Mouse (Mus musculus) hindbrain, embryonic 12.5 days (tissue): ENCODE results near the gene Btn1a1. TPM values are rescaled to one million over a fixed set of nuclear protein-coding genes. Genes with fewer than 3 reads are reported as not detected.

ENCODE experiments used
- ATAC-seq: fragments of 200-750 bp; cut with Nextera tagmentation; 2 replicates; pipeline ENCODE4 v1.8.0; 2017; ENCODE audit warnings: moderate TSS enrichment; ENCODE audit not compliant: low FRiP score
- H3K27ac ChIP-seq: fragments of 300-500 bp; sonication (generic); 2 replicates; pipeline ENCODE4 v1.5.1; 2016; ENCODE audit warnings: mild to moderate bottlenecking
- H3K27me3 ChIP-seq: fragments of 300-500 bp; sonication (generic); 2 replicates; pipeline ENCODE4 v1.6.1; 2016; ENCODE audit warnings: mild to moderate bottlenecking
- H3K36me3 ChIP-seq: fragments of 300-500 bp; sonication (generic); 2 replicates; pipeline ENCODE4 v1.6.1; 2016; ENCODE audit warnings: mild to moderate bottlenecking
- H3K4me1 ChIP-seq: fragments of 300-500 bp; sonication (generic); 2 replicates; pipeline ENCODE4 v1.6.1; 2016
- H3K4me2 ChIP-seq: fragments of 300-500 bp; sonication (generic); replicated peaks from 2 replicates; pipeline ENCODE4 v1.6.1; 2016; ENCODE audit warnings: mild to moderate bottlenecking
- H3K4me3 ChIP-seq: fragments of 300-500 bp; sonication (generic); 2 replicates; pipeline ENCODE4 v1.5.1; 2016; ENCODE audit warnings: mild to moderate bottlenecking
- H3K9ac ChIP-seq: fragments of 300-500 bp; sonication (generic); 2 replicates; pipeline ENCODE4 v1.6.1; 2016; ENCODE audit warnings: mild to moderate bottlenecking, moderate library complexity
- H3K9me3 ChIP-seq: fragments of 300-500 bp; sonication (generic); replicated peaks from 2 replicates; pipeline ENCODE4 v1.6.1; 2016; ENCODE audit warnings: mild to moderate bottlenecking
- WGBS: fragments of 180-500 bp; shearing (Covaris S2); methylation state at CpG from one replicate; pipeline ENCODE4 v1.1.7; 2016; 5-methylcytosine and 5-hydroxymethylcytosine counted together
- polyA plus RNA-seq: library from polyadenylated mRNA; unstranded; fragments of >200 nt; fragmentation: Nextera tagmentation; extraction: Ambion mirVana; gene quantifications from 2 replicates; pipeline ENCODE4 v1.2.1, GENCODE M21; 2016

Gene Btn1a1
- polyA plus RNA-seq: 0.12 TPM in 1 of 2 replicates, not detected in the other

DNA sequence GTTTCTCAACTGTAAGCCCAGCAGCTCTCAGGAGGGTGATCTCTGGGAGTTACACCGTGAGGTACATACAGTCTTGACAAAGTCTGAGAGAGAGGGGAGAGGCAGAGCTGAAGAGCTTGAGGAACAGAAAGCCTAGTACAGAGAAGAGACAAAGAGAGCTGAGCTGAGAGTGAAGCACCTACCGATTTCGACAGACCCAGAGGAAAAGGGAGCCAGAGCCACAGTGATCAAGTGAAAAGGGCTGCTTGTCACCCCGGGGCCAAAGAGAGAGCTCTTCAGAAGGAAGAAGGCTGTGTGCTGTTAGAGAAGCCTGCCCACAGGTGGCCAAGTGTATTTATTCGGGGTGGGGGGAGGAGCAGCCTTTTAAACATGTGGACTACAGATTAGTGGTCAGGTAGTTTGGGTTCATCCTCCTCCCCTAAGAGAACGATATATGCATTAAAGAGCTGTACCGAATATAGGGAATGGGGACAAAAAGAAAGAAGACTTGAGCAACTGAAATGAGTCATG lies at the start of gene Btn1a1:
Gene Btn1a1, minus strand, starts transcription at position 302 of the 510 bp plus-strand sequence.
- Histone ChIP-seq H3K9me3 (no peaks in the 10 kb centered on the region), H3K9ac (peak within 1 kb of the TSS; percentile 60; the same call in 1 of the 2 replicates), H3K27me3 (peaks cover 16% of the 10 kb centered on the region), H3K27ac (no peak within 1 kb of the TSS), H3K4me3 (peak within 1 kb of the TSS; percentile 53), H3K4me2 (peak within 1 kb of the TSS; percentile 80), H3K36me3 (no peaks in the 10 kb centered on the region), H3K4me1 (peaks cover 11% of the 10 kb centered on the region)
- no peak for ATAC-seq
- WGBS: 2% methylated on average over 7 of the region's 7 CpGs

GRCm38 (mm10) chr13:23515281-23515680 lies 49.6 kb upstream of the Btn1a1 start:
- no peak overlapping the region for H3K9ac ChIP-seq
- no peaks in the 10 kb centered on the region for H3K9me3 ChIP-seq
- no peak overlapping the region for H3K27ac ChIP-seq
- no peak overlapping the region for H3K4me2 ChIP-seq
- 75% methylated on average over 5 of the region's 5 CpGs for WGBS
- H3K36me3 ChIP-seq: no peaks in the 10 kb centered on the region
- H3K27me3 ChIP-seq: no peaks in the 10 kb centered on the region
- no peak overlapping the region for H3K4me3 ChIP-seq
- H3K4me1 ChIP-seq: peaks cover 3% of the 10 kb centered on the region; the same call in 1 of the 2 replicates
- ATAC-seq: no peak

DNA sequence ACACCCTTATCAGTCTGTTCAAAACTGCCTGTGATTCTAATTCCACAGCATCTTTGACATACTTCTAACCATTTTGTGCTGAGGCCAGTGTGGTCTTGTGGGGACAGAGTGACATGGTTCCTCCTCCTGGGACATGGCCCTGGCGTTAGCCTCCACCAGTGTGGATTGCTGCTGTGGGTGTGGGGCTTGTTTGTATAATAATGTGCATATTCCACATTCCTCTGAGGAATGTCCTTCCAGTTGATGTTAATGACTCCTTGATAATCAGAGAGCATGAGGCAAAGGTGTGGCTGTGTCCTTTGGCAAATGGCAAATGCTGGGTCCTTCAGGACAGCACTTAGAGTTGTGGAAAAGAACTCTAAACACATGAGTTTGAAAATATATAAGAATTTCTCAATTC lies 47.8 kb upstream of the Btn1a1 start:
- Histone ChIP-seq H3K4me3 (no peak overlapping the region), H3K27me3 (no peaks in the 10 kb centered on the region), H3K36me3 (no peaks in the 10 kb centered on the region), H3K27ac (no peak overlapping the region), H3K4me1 (0 out of 2 replicates have a peak, but pooled peaks cover 3% of the 10 kb centered on the region), H3K9me3 (no peaks in the 10 kb centered on the region), H3K9ac (no peak overlapping the region), H3K4me2 (no peak overlapping the region)
- WGBS: 84% methylated on average over 1 of the region's 1 CpGs
- no peak for ATAC-seq

DNA sequence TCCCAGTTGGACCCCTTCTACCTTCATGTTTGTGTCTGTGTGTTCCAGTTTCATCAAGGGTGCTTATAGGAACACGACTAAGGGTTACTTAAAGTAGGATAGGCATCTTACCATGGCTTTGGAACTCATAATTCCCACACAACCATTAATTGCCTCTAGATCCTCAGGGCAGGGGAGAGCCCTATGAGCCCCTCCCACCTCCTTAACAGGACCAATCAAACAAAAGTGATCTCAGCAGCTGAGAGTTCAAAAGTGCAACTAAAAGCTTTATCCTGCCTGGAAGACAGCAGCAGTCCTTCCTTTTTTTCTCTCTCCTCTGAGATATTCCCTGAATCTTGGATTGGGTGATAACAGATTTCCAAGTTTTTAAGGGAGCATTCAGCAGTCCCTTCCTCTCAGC lies 44.4 kb upstream of the Btn1a1 start:
- ATAC-seq: no peak
- Histone ChIP-seq H3K9ac (no peak overlapping the region), H3K27ac (no peak overlapping the region), H3K27me3 (no peaks in the 10 kb centered on the region), H3K4me2 (no peak overlapping the region), H3K4me1 (peaks cover 6% of the 10 kb centered on the region; the same call in 1 of the 2 replicates), H3K4me3 (no peak overlapping the region), H3K9me3 (no peaks in the 10 kb centered on the region), H3K36me3 (no peaks in the 10 kb centered on the region)
- 30% methylated on average over 1 of the region's 1 CpGs for WGBS

GRCm38 (mm10) chr13:23506819-23507515 lies 41.3 kb upstream of the Btn1a1 start:
- Histone ChIP-seq H3K4me1 (peaks cover 6% of the 10 kb centered on the region; the same call in 1 of the 2 replicates), H3K9me3 (no peaks in the 10 kb centered on the region), H3K27me3 (no peaks in the 10 kb centered on the region), H3K4me3 (no peak overlapping the region), H3K27ac (no peak overlapping the region), H3K36me3 (no peaks in the 10 kb centered on the region), H3K9ac (no peak overlapping the region), H3K4me2 (peak overlapping the region; percentile 51; the same call in 1 of the 2 replicates)
- ATAC-seq: no peak
- WGBS: 15% methylated on average over 14 of the region's 14 CpGs

GRCm38 (mm10) chr13:23506351-23506750 lies 40.6 kb upstream of the Btn1a1 start:
- Histone ChIP-seq H3K27ac (no peak overlapping the region), H3K27me3 (peaks cover 3% of the 10 kb centered on the region; the same call in 1 of the 2 replicates), H3K36me3 (no peaks in the 10 kb centered on the region), H3K9ac (no peak overlapping the region), H3K4me1 (peaks cover 6% of the 10 kb centered on the region; the same call in 1 of the 2 replicates), H3K9me3 (no peaks in the 10 kb centered on the region), H3K4me2 (peak overlapping the region; percentile 51), H3K4me3 (no peak overlapping the region)
- no peak for ATAC-seq
- WGBS: 2% methylated on average over 13 of the region's 13 CpGs

GRCm38 (mm10) chr13:23505662-23506345 lies 40.1 kb upstream of the Btn1a1 start:
- 4% methylated on average over 14 of the region's 14 CpGs for WGBS
- H3K4me2 ChIP-seq: peak overlapping the region; percentile 51
- no peaks in the 10 kb centered on the region for H3K9me3 ChIP-seq
- no peak overlapping the region for H3K9ac ChIP-seq
- H3K4me1 ChIP-seq: peaks cover 6% of the 10 kb centered on the region; the same call in 1 of the 2 replicates
- peak overlapping the region; percentile 20 for H3K4me3 ChIP-seq
- peak overlapping the region; percentile 17; the same call in 1 of the 2 replicates for H3K27ac ChIP-seq
- H3K36me3 ChIP-seq: no peaks in the 10 kb centered on the region
- H3K27me3 ChIP-seq: peaks cover 3% of the 10 kb centered on the region; the same call in 1 of the 2 replicates
- ATAC-seq: no peak

DNA sequence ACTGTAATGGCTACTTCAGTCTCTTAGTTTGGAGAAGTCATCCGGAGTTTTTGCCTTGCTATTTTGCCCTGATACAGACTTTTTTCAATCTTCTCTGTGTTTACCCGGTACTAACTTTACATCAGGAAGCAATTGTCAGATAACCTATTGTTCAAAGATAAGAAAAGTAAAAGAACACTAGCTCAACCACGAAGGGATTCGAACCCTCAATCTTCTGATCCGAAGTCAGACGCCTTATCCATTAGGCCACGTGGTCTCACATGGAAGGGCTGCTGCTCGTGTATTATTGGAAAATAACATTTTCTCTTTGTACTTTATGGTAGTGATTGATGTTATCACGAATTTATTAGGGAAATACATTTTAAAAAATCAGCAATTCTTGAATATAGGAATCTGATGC lies 38.1 kb upstream of the Btn1a1 start:
- no peaks in the 10 kb centered on the region for H3K9me3 ChIP-seq
- H3K27ac ChIP-seq: no peak overlapping the region
- H3K4me2 ChIP-seq: peak overlapping the region; percentile 2; the same call in 1 of the 2 replicates
- H3K36me3 ChIP-seq: no peaks in the 10 kb centered on the region
- 1% methylated on average over 9 of the region's 9 CpGs for WGBS
- H3K4me3 ChIP-seq: no peak overlapping the region
- ATAC-seq: no peak
- peaks cover 7% of the 10 kb centered on the region; the same call in 1 of the 2 replicates for H3K4me1 ChIP-seq
- peaks cover 8% of the 10 kb centered on the region; the same call in 1 of the 2 replicates for H3K27me3 ChIP-seq
- H3K9ac ChIP-seq: no peak overlapping the region

- no peak overlapping the region for H3K4me3 ChIP-seq
- peaks cover 11% of the 10 kb centered on the region for H3K27me3 ChIP-seq
- H3K9ac ChIP-seq: no peak overlapping the region
- H3K36me3 ChIP-seq: no peaks in the 10 kb centered on the region
- no peak overlapping the region for H3K27ac ChIP-seq
- WGBS: 38% methylated on average over 4 of the region's 4 CpGs
- no peak overlapping the region for H3K4me2 ChIP-seq
- H3K9me3 ChIP-seq: no peaks in the 10 kb centered on the region
- no peak for ATAC-seq
- peaks cover 12% of the 10 kb centered on the region; the same call in 1 of the 2 replicates for H3K4me1 ChIP-seq
Measured at GRCm38 (mm10) chr13:23502916-23503315, 37.2 kb upstream of the Btn1a1 start.

- Histone ChIP-seq H3K4me3 (no peak overlapping the region; the same call in 1 of the 2 replicates), H3K27me3 (peaks cover 11% of the 10 kb centered on the region), H3K36me3 (no peaks in the 10 kb centered on the region), H3K4me2 (no peak overlapping the region), H3K4me1 (peaks cover 12% of the 10 kb centered on the region; the same call in 1 of the 2 replicates), H3K27ac (no peak overlapping the region), H3K9ac (no peak overlapping the region), H3K9me3 (no peaks in the 10 kb centered on the region)
- no peak for ATAC-seq
- WGBS: 29% methylated on average over 9 of the region's 9 CpGs
Measured at GRCm38 (mm10) chr13:23502031-23502567, 36.4 kb upstream of the Btn1a1 start.

DNA sequence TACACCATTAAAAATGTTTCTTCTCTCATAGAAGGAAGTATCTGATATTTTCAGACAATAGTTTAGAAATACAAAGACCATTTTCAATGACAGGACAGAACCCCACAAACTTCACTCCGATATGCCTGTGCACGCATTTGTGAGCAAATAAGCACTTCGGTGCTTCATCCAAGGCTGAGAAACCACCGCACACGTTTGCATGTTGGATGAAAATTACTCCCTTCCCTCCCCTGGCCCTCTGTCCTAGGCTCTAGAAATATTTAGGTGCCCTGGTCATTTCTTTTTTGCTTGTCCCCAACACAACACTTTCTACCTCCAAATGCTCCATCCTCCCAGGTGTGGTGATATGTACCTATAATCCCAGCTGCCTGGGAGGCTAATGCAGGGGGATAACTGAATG lies 35.8 kb upstream of the Btn1a1 start:
- Histone ChIP-seq H3K9ac (no peak overlapping the region), H3K4me3 (no peak overlapping the region), H3K27ac (no peak overlapping the region), H3K36me3 (no peaks in the 10 kb centered on the region), H3K4me1 (peaks cover 12% of the 10 kb centered on the region; the same call in 1 of the 2 replicates), H3K27me3 (peaks cover 11% of the 10 kb centered on the region), H3K4me2 (peak overlapping the region; percentile 3; the same call in 1 of the 2 replicates), H3K9me3 (no peaks in the 10 kb centered on the region)
- ATAC-seq: no peak
- WGBS: 22% methylated on average over 5 of the region's 5 CpGs
